Mouse (Mus musculus) liver, embryonic 11.5 days (tissue): Measurements from ENCODE around the gene Shox2. TPM values are rescaled to one million over a fixed set of nuclear protein-coding genes. Genes with fewer than 3 reads are reported as not detected.

Experiments
- ATAC-seq: fragments of 200-750 bp; cut with Nextera tagmentation; replicated peaks from 2 replicates; pipeline ENCODE4 v1.8.0; 2017; ENCODE audit warnings: moderate number of reproducible peaks, mild to moderate bottlenecking, moderate TSS enrichment, moderate library complexity; ENCODE audit not compliant: low FRiP score
- DNase-seq: peaks from one replicate; pipeline ENCODE4 v3.0.0-alpha.2; 2017; ENCODE audit warnings: low spot score
- H3K27ac ChIP-seq: fragments of 300-500 bp; sonication (generic); 2 replicates; pipeline ENCODE4 v1.5.1; 2014; ENCODE audit warnings: mild to moderate bottlenecking, low read depth, low read length, control low read depth
- H3K27me3 ChIP-seq: fragments of 300-500 bp; sonication (generic); replicated peaks from 2 replicates; pipeline ENCODE4 v1.6.1; 2014; ENCODE audit warnings: low read length, mixed read lengths; ENCODE audit not compliant: control insufficient read depth, insufficient read depth
- H3K36me3 ChIP-seq: fragments of 300-500 bp; sonication (generic); 2 replicates; pipeline ENCODE4 v1.6.1; 2014; ENCODE audit warnings: mild to moderate bottlenecking, low read length, moderate library complexity, mixed read lengths; ENCODE audit not compliant: control insufficient read depth, insufficient read depth
- H3K4me1 ChIP-seq: fragments of 300-500 bp; sonication (generic); replicated peaks from 2 replicates; pipeline ENCODE4 v1.6.1; 2014; ENCODE audit warnings: low read length, mixed read lengths; ENCODE audit not compliant: control insufficient read depth, insufficient read depth
- H3K4me2 ChIP-seq: fragments of 300-500 bp; sonication (generic); 2 replicates; pipeline ENCODE4 v1.6.1; 2014; ENCODE audit warnings: mild to moderate bottlenecking, control low read depth, moderate library complexity
- H3K4me3 ChIP-seq: fragments of 300-500 bp; sonication (generic); 2 replicates; pipeline ENCODE4 v1.5.1; 2014; ENCODE audit warnings: low read depth, low read length, control low read depth
- H3K9ac ChIP-seq: fragments of 300-500 bp; sonication (generic); 2 replicates; pipeline ENCODE4 v1.6.1; 2014; ENCODE audit warnings: low read depth, low read length, control low read depth
- H3K9me3 ChIP-seq: fragments of 300-500 bp; sonication (generic); 2 replicates; pipeline ENCODE4 v1.6.1; 2016; ENCODE audit warnings: low read length, inconsistent platforms, mixed read lengths; ENCODE audit not compliant: control insufficient read depth
- WGBS: fragments of 180-500 bp; shearing (Covaris S2); extraction: QIAGEN DNeasy Blood & Tissue Kit; methylation state at CpG from one replicate; pipeline ENCODE4 v1.1.7; 2014; 5-methylcytosine and 5-hydroxymethylcytosine counted together
- polyA plus RNA-seq: library from polyadenylated mRNA; unstranded; fragments of >200 nt; fragmentation: Nextera tagmentation; extraction: Ambion mirVana; gene quantifications from 2 replicates; pipeline ENCODE4 v1.2.1, GENCODE M21; 2014

Shox2 gene
- polyA plus RNA-seq, 1 experiment from 2014 or later: 2.9 TPM

DNA sequence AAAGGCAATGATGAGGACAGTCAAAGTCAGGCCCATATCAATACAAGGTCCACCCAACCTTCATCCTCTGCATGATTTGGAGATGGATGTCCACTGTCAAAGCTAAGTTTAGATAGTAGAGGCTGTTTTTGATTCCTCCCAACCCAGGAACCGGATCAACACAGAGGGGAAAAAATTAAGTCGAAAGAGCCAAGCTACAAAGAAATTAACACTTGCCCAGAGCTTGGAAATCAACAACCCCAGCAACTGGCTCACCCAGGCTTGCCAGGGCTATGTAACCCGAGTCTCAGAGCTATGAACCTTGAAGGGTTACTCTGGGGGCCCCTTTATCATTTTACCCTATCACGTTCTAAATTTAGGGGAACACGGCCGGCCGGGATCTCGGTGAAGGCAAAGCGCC is 2.1 kb downstream of the Shox2 start:
- Histone ChIP-seq H3K4me1 (peaks cover 3% of the 10 kb centered on the region; the same call in 1 of the 2 replicates), H3K27me3 (peaks cover 89% of the 10 kb centered on the region), H3K4me3 (0 out of 2 replicates have a peak overlapping the region, but pooled peaks have one; percentile 5), H3K36me3 (no peaks in the 10 kb centered on the region), H3K27ac (no peak overlapping the region), H3K4me2 (no peak overlapping the region), H3K9ac (no peak overlapping the region), H3K9me3 (no peaks in the 10 kb centered on the region)
- WGBS: 2% methylated on average over 9 of the region's 9 CpGs
- ATAC-seq: no peak
- no peak for DNase-seq

GRCm38 (mm10) chr3:66978457-66979381 is 2.9 kb downstream of the Shox2 start:
- WGBS: 2% methylated on average over 45 of the region's 45 CpGs
- H3K27me3 ChIP-seq: peaks cover 89% of the 10 kb centered on the region
- H3K4me3 ChIP-seq: no peak overlapping the region
- DNase-seq: peak; percentile 39
- no peaks in the 10 kb centered on the region for H3K9me3 ChIP-seq
- no peak for ATAC-seq
- no peak overlapping the region for H3K9ac ChIP-seq
- H3K36me3 ChIP-seq: no peaks in the 10 kb centered on the region
- H3K4me2 ChIP-seq: peak overlapping the region; percentile 15; the same call in 1 of the 2 replicates
- H3K27ac ChIP-seq: no peak overlapping the region
- peaks cover 3% of the 10 kb centered on the region; the same call in 1 of the 2 replicates for H3K4me1 ChIP-seq

- no peak overlapping the region for H3K27ac ChIP-seq
- H3K9me3 ChIP-seq: no peaks in the 10 kb centered on the region
- H3K27me3 ChIP-seq: peaks cover 93% of the 10 kb centered on the region
- no peak overlapping the region for H3K4me3 ChIP-seq
- ATAC-seq: no peak
- H3K36me3 ChIP-seq: no peaks in the 10 kb centered on the region
- H3K4me1 ChIP-seq: peaks cover 3% of the 10 kb centered on the region; the same call in 1 of the 2 replicates
- no peak for DNase-seq
- H3K4me2 ChIP-seq: no peak overlapping the region
- H3K9ac ChIP-seq: no peak overlapping the region
- WGBS: 2% methylated on average over 25 of the region's 25 CpGs
Observed at GRCm38 (mm10) chr3:66977811-66978456, 3.6 kb downstream of the Shox2 start.

DNA sequence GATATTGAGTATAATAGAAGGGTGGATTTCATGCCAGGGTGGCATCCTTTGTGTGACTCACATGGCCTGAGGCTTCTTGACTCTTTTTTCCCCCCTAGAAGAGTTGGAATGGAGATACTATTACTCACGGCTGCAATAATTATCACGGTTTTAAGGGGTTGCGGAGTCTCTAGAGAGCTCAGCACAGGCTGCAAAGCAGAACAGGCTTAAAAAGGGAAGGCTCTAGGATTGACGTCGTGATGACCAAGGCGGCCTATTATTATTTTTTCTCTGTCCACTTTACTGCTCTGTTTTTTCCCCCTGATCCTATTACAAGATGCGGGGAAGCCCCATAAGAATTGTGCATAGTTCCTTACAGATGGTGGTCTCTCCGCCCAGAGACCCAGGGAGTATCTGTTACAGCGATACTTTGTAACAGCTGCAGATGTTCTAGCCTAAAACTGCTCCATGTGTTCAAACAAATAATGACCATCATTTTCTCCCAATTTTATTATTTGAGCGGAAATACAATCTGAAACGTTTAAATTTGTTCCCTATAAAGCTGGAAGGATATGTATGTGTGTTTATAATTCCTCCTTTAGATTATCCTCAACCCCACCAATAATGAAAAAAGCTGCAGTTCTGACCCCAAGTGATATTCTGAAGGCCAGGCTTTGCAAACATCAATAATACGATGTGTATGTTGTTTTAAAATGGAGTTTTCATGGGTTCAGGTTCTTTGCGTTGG is 4.5 kb downstream of the Shox2 start:
- Histone ChIP-seq H3K9ac (no peak overlapping the region), H3K27me3 (peaks cover 92% of the 10 kb centered on the region), H3K36me3 (no peaks in the 10 kb centered on the region), H3K9me3 (no peaks in the 10 kb centered on the region), H3K4me1 (peaks cover 3% of the 10 kb centered on the region; the same call in 1 of the 2 replicates), H3K4me3 (no peak overlapping the region), H3K4me2 (no peak overlapping the region), H3K27ac (no peak overlapping the region)
- no peak for DNase-seq
- ATAC-seq: no peak
- 6% methylated on average over 13 of the region's 13 CpGs for WGBS

DNA sequence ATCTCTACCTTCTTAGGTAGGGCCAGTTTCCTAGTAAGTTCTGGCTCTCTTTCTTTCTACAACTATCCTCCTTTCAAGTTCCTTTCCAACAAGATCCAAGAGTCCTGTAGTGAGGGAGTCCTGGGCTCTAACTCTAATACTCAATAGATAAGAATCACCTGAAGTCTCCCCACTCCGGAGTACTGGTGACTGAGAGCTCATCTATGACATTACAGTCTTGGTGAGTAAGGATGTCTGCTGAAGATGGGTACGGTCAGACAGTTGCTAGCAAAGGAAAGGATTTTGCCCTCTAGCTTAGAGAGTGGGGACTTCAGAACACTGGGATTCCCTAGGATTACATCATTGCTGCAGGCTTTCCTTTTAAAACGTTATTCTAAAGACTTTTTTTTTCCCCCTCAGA is 7.1 kb downstream of the Shox2 start:
- no peak overlapping the region for H3K4me2 ChIP-seq
- ATAC-seq: no peak
- H3K36me3 ChIP-seq: no peaks in the 10 kb centered on the region
- H3K27ac ChIP-seq: no peak overlapping the region
- H3K9me3 ChIP-seq: no peaks in the 10 kb centered on the region
- no peak overlapping the region for H3K4me3 ChIP-seq
- WGBS: 20% methylated on average over 3 of the region's 3 CpGs
- peaks cover 90% of the 10 kb centered on the region for H3K27me3 ChIP-seq
- H3K4me1 ChIP-seq: 0 out of 2 replicates have a peak, but pooled peaks cover 4% of the 10 kb centered on the region
- H3K9ac ChIP-seq: no peak overlapping the region
- DNase-seq: no peak

- DNase-seq (peak; percentile 72), ATAC-seq (peak; percentile 68)
- H3K4me3 ChIP-seq: peak overlapping the region; percentile 54
- 0 out of 2 replicates have a peak, but pooled peaks cover 4% of the 10 kb centered on the region for H3K4me1 ChIP-seq
- H3K27ac ChIP-seq: no peak overlapping the region
- no peaks in the 10 kb centered on the region for H3K36me3 ChIP-seq
- H3K4me2 ChIP-seq: peak overlapping the region; percentile 80
- under 1% methylated on average over 59 of the region's 59 CpGs for WGBS
- H3K9ac ChIP-seq: no peak overlapping the region
- no peaks in the 10 kb centered on the region for H3K9me3 ChIP-seq
- H3K27me3 ChIP-seq: peaks cover 82% of the 10 kb centered on the region
Observed at GRCm38 (mm10) chr3:66973391-66973943, 8.1 kb downstream of the Shox2 start.

DNA sequence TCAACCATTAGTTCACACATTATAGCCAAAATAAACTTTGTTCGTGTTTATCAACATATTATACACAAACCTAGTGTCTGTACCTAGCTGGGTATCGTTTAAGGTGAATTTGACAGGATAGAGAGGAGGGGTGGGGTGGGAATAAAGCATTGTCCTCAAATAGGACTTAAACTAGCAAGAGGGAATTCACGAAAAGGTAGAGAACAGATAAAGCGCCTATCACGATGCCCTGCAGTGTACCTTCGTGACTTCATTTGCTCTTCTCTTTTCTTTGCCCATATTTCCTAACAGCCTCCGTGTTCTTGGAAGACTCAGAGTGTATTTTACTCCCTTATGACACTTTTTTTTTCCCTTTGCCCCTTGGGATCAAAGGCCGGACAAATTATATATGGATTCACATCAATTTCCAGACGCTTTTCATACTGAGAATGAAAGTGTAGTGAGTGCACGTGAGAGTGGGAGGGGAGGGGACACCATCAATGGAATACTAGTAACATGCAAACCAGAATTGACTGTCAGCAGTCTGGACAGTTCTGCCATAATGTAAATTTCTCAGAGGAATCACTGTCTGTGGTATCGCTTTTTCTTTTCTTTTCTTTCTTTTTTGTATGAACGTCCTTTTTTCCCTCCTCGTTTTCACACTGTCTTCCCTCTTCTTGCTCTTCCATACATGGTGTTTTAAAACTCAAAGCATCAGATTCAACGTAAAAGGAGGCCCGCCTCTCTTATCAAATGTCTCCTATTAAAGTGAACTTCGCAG is 9.2 kb downstream of the Shox2 start:
- H3K9ac ChIP-seq: no peak overlapping the region
- no peak overlapping the region for H3K4me3 ChIP-seq
- H3K36me3 ChIP-seq: no peaks in the 10 kb centered on the region
- H3K27me3 ChIP-seq: peaks cover 80% of the 10 kb centered on the region
- ATAC-seq (no peak), DNase-seq (no peak)
- H3K27ac ChIP-seq: no peak overlapping the region
- H3K4me2 ChIP-seq: no peak overlapping the region
- 7% methylated on average over 16 of the region's 16 CpGs for WGBS
- H3K9me3 ChIP-seq: no peaks in the 10 kb centered on the region
- 0 out of 2 replicates have a peak, but pooled peaks cover 4% of the 10 kb centered on the region for H3K4me1 ChIP-seq
